Mouse (Mus musculus) embryonic facial prominence, embryonic 10.5 days (tissue): ENCODE measurements around the gene Fntb. TPM values are rescaled to one million over a fixed set of nuclear protein-coding genes. Genes with fewer than 3 reads are reported as not detected.

ENCODE experiments used
- DNase-seq: peaks from one replicate; pipeline ENCODE4 v3.0.0-alpha.2; 2017; ENCODE audit warnings: low spot score
- H3K27ac ChIP-seq: fragments of 300-500 bp; sonication (generic); replicated peaks from 2 replicates; pipeline ENCODE4 v1.5.1; 2016; ENCODE audit warnings: mild to moderate bottlenecking
- H3K27me3 ChIP-seq: fragments of 300-500 bp; sonication (generic); replicated peaks from 2 replicates; pipeline ENCODE4 v1.6.1; 2016; ENCODE audit warnings: low read depth, mild to moderate bottlenecking; ENCODE audit not compliant: poor library complexity, severe bottlenecking
- H3K36me3 ChIP-seq: fragments of 300-500 bp; sonication (generic); replicated peaks from 2 replicates; pipeline ENCODE4 v1.6.1; 2016; ENCODE audit warnings: mild to moderate bottlenecking, moderate library complexity
- H3K4me1 ChIP-seq: fragments of 300-500 bp; sonication (generic); 2 replicates; pipeline ENCODE4 v1.6.1; 2016
- H3K4me3 ChIP-seq: fragments of 300-500 bp; sonication (generic); 2 replicates; pipeline ENCODE4 v1.5.1; 2016; ENCODE audit warnings: mild to moderate bottlenecking, moderate library complexity
- H3K9me3 ChIP-seq: fragments of 300-500 bp; sonication (generic); 2 replicates; pipeline ENCODE4 v1.6.1; 2016; ENCODE audit warnings: mild to moderate bottlenecking
- WGBS: fragments of 180-500 bp; shearing (Covaris S2); methylation state at CpG from one replicate; pipeline ENCODE4 v1.1.7; 2016; 5-methylcytosine and 5-hydroxymethylcytosine counted together
- polyA plus RNA-seq: library from polyadenylated mRNA; unstranded; fragments of >200 nt; fragmentation: Nextera tagmentation; extraction: Ambion mirVana; gene quantifications from 2 replicates; pipeline ENCODE4 v1.2.1, GENCODE M21; 2016

Fntb gene
- polyA plus RNA-seq, 1 experiment from 2014 or later, result 50.4 TPM

GRCm38 (mm10) chr12:76923118-76923517, 157.7 kb downstream of the Fntb start:
- Histone ChIP-seq H3K27ac (no peak overlapping the region), H3K36me3 (peaks cover 20% of the 10 kb centered on the region), H3K9me3 (no peaks in the 10 kb centered on the region), H3K4me3 (no peak overlapping the region), H3K27me3 (no peaks in the 10 kb centered on the region), H3K4me1 (0 out of 2 replicates have a peak, but pooled peaks cover 8% of the 10 kb centered on the region)
- 92% methylated on average over 8 of the region's 8 CpGs for WGBS
- DNase-seq, result no peak

GRCm38 (mm10) chr12:76924904-76925604, 159.7 kb downstream of the Fntb start:
- Histone ChIP-seq H3K9me3 (no peaks in the 10 kb centered on the region), H3K4me1 (0 out of 2 replicates have a peak, but pooled peaks cover 5% of the 10 kb centered on the region), H3K4me3 (no peak overlapping the region), H3K27me3 (no peaks in the 10 kb centered on the region), H3K27ac (no peak overlapping the region), H3K36me3 (peaks cover 22% of the 10 kb centered on the region)
- WGBS, result 92% methylated on average over 10 of the region's 10 CpGs
- no peak for DNase-seq

GRCm38 (mm10) chr12:76926338-76926945, 161.1 kb downstream of the Fntb start:
- WGBS, result 81% methylated on average over 10 of the region's 10 CpGs
- no peak overlapping the region for H3K27ac ChIP-seq
- 0 out of 2 replicates have a peak, but pooled peaks cover 5% of the 10 kb centered on the region for H3K4me1 ChIP-seq
- H3K36me3 ChIP-seq, result 0 out of 2 replicates have a peak, but pooled peaks cover 10% of the 10 kb centered on the region
- H3K4me3 ChIP-seq, result no peak overlapping the region
- no peaks in the 10 kb centered on the region for H3K9me3 ChIP-seq
- DNase-seq, result no peak
- no peaks in the 10 kb centered on the region for H3K27me3 ChIP-seq

- Histone ChIP-seq H3K27ac (no peak overlapping the region), H3K4me3 (no peak overlapping the region), H3K4me1 (0 out of 2 replicates have a peak, but pooled peaks cover 5% of the 10 kb centered on the region), H3K27me3 (no peaks in the 10 kb centered on the region), H3K36me3 (peaks cover 9% of the 10 kb centered on the region), H3K9me3 (no peaks in the 10 kb centered on the region)
- WGBS, result 85% methylated on average over 3 of the region's 3 CpGs
- DNase-seq, result no peak
These were observed 161.6 kb downstream of the Fntb start for GRCm38 (mm10) chr12:76927012-76927411.

GRCm38 (mm10) chr12:76927539-76927938, 162.2 kb downstream of the Fntb start:
- WGBS, result 64% methylated on average over 10 of the region's 10 CpGs
- DNase-seq, result no peak

GRCm38 (mm10) chr12:76930177-76930576, 164.8 kb downstream of the Fntb start:
- DNase-seq, result no peak
- H3K27ac ChIP-seq, result no peak overlapping the region
- 0 out of 2 replicates have a peak, but pooled peaks cover 5% of the 10 kb centered on the region for H3K4me1 ChIP-seq
- 72% methylated on average over 6 of the region's 6 CpGs for WGBS
- peaks cover 31% of the 10 kb centered on the region for H3K36me3 ChIP-seq
- no peak overlapping the region for H3K4me3 ChIP-seq
- H3K27me3 ChIP-seq, result no peaks in the 10 kb centered on the region
- no peaks in the 10 kb centered on the region for H3K9me3 ChIP-seq

More at GRCm38 (mm10) chr12:76927539-76927938, 162.2 kb downstream of the Fntb start:
- Histone ChIP-seq H3K36me3 (peaks cover 13% of the 10 kb centered on the region), H3K27ac (no peak overlapping the region), H3K4me1 (0 out of 2 replicates have a peak, but pooled peaks cover 5% of the 10 kb centered on the region), H3K4me3 (no peak overlapping the region), H3K27me3 (no peaks in the 10 kb centered on the region), H3K9me3 (no peaks in the 10 kb centered on the region)

- no peak overlapping the region for H3K4me3 ChIP-seq
- no peaks in the 10 kb centered on the region for H3K27me3 ChIP-seq
- peaks cover 49% of the 10 kb centered on the region for H3K36me3 ChIP-seq
- 0 out of 2 replicates have a peak, but pooled peaks cover 5% of the 10 kb centered on the region for H3K4me1 ChIP-seq
- WGBS, result 79% methylated on average over 14 of the region's 14 CpGs
- H3K27ac ChIP-seq, result no peak overlapping the region
- H3K9me3 ChIP-seq, result no peaks in the 10 kb centered on the region
- no peak for DNase-seq
These were observed 166.6 kb downstream of the Fntb start for GRCm38 (mm10) chr12:76931739-76932687.

- H3K9me3 ChIP-seq, result no peaks in the 10 kb centered on the region
- H3K4me1 ChIP-seq, result 0 out of 2 replicates have a peak, but pooled peaks cover under 1% of the 10 kb centered on the region
- no peak overlapping the region for H3K4me3 ChIP-seq
- DNase-seq, result no peak
- no peak overlapping the region for H3K27ac ChIP-seq
- H3K27me3 ChIP-seq, result no peaks in the 10 kb centered on the region
- 94% methylated on average over 6 of the region's 6 CpGs for WGBS
- H3K36me3 ChIP-seq, result peaks cover 55% of the 10 kb centered on the region
These were observed 167.3 kb downstream of the Fntb start for GRCm38 (mm10) chr12:76932688-76933060.

GRCm38 (mm10) chr12:76934438-76934837, 169.0 kb downstream of the Fntb start:
- no peaks in the 10 kb centered on the region for H3K9me3 ChIP-seq
- H3K27ac ChIP-seq, result no peak overlapping the region
- H3K36me3 ChIP-seq, result peaks cover 69% of the 10 kb centered on the region
- no peaks in the 10 kb centered on the region for H3K27me3 ChIP-seq
- DNase-seq, result no peak
- H3K4me3 ChIP-seq, result no peak overlapping the region
- no peaks in the 10 kb centered on the region for H3K4me1 ChIP-seq
- WGBS, result 89% methylated on average over 3 of the region's 3 CpGs

- WGBS, result 93% methylated on average over 10 of the region's 10 CpGs
- Histone ChIP-seq H3K4me1 (no peaks in the 10 kb centered on the region), H3K27me3 (no peaks in the 10 kb centered on the region), H3K36me3 (peaks cover 87% of the 10 kb centered on the region), H3K27ac (no peak overlapping the region), H3K9me3 (no peaks in the 10 kb centered on the region), H3K4me3 (no peak overlapping the region)
- DNase-seq, result no peak
These were observed 170.8 kb downstream of the Fntb start for GRCm38 (mm10) chr12:76936211-76936610.

- no peak overlapping the region for H3K27ac ChIP-seq
- H3K4me1 ChIP-seq, result 0 out of 2 replicates have a peak, but pooled peaks cover 8% of the 10 kb centered on the region
- no peaks in the 10 kb centered on the region for H3K9me3 ChIP-seq
- H3K4me3 ChIP-seq, result no peak overlapping the region
- DNase-seq, result no peak
- 93% methylated on average over 6 of the region's 6 CpGs for WGBS
- no peaks in the 10 kb centered on the region for H3K27me3 ChIP-seq
- peaks cover 93% of the 10 kb centered on the region for H3K36me3 ChIP-seq
These were observed 172.6 kb downstream of the Fntb start for GRCm38 (mm10) chr12:76938013-76938412.

GRCm38 (mm10) chr12:76941524-76941923, 176.1 kb downstream of the Fntb start:
- H3K27ac ChIP-seq, result no peak overlapping the region
- 0 out of 2 replicates have a peak, but pooled peaks cover 8% of the 10 kb centered on the region for H3K4me1 ChIP-seq
- H3K36me3 ChIP-seq, result peaks cover 98% of the 10 kb centered on the region
- no peaks in the 10 kb centered on the region for H3K27me3 ChIP-seq
- WGBS, result 81% methylated on average over 2 of the region's 2 CpGs
- H3K9me3 ChIP-seq, result no peaks in the 10 kb centered on the region
- H3K4me3 ChIP-seq, result no peak overlapping the region
- no peak for DNase-seq
